Mouse (Mus musculus) liver, embryonic 11.5 days (tissue): ENCODE measurements at regions not wholly inside any gene's neighbourhood (a gene's known extent, or its start where the extent isn't known, plus 50 kb on each side); places are given as distances from the start of the nearest gene placed in this dataset.
A peak's percentile ranks its signal among the peaks of the same experiment; 100 is the strongest.

ENCODE experiments used
- ATAC-seq: fragments of 200-750 bp; cut with Nextera tagmentation; replicated peaks from 2 replicates; pipeline ENCODE4 v1.8.0; 2017; ENCODE audit warnings: moderate number of reproducible peaks, mild to moderate bottlenecking, moderate TSS enrichment, moderate library complexity; ENCODE audit not compliant: low FRiP score
- DNase-seq: peaks from one replicate; pipeline ENCODE4 v3.0.0-alpha.2; 2017; ENCODE audit warnings: low spot score
- H3K27ac ChIP-seq: fragments of 300-500 bp; sonication (generic); 2 replicates; pipeline ENCODE4 v1.5.1; 2014; ENCODE audit warnings: mild to moderate bottlenecking, low read depth, low read length, control low read depth
- H3K27me3 ChIP-seq: fragments of 300-500 bp; sonication (generic); replicated peaks from 2 replicates; pipeline ENCODE4 v1.6.1; 2014; ENCODE audit warnings: low read length, mixed read lengths; ENCODE audit not compliant: control insufficient read depth, insufficient read depth
- H3K36me3 ChIP-seq: fragments of 300-500 bp; sonication (generic); 2 replicates; pipeline ENCODE4 v1.6.1; 2014; ENCODE audit warnings: mild to moderate bottlenecking, low read length, moderate library complexity, mixed read lengths; ENCODE audit not compliant: control insufficient read depth, insufficient read depth
- H3K4me1 ChIP-seq: fragments of 300-500 bp; sonication (generic); replicated peaks from 2 replicates; pipeline ENCODE4 v1.6.1; 2014; ENCODE audit warnings: low read length, mixed read lengths; ENCODE audit not compliant: control insufficient read depth, insufficient read depth
- H3K4me2 ChIP-seq: fragments of 300-500 bp; sonication (generic); 2 replicates; pipeline ENCODE4 v1.6.1; 2014; ENCODE audit warnings: mild to moderate bottlenecking, control low read depth, moderate library complexity
- H3K4me3 ChIP-seq: fragments of 300-500 bp; sonication (generic); 2 replicates; pipeline ENCODE4 v1.5.1; 2014; ENCODE audit warnings: low read depth, low read length, control low read depth
- H3K9ac ChIP-seq: fragments of 300-500 bp; sonication (generic); 2 replicates; pipeline ENCODE4 v1.6.1; 2014; ENCODE audit warnings: low read depth, low read length, control low read depth
- H3K9me3 ChIP-seq: fragments of 300-500 bp; sonication (generic); 2 replicates; pipeline ENCODE4 v1.6.1; 2016; ENCODE audit warnings: low read length, inconsistent platforms, mixed read lengths; ENCODE audit not compliant: control insufficient read depth
- WGBS: fragments of 180-500 bp; shearing (Covaris S2); extraction: QIAGEN DNeasy Blood & Tissue Kit; methylation state at CpG from one replicate; pipeline ENCODE4 v1.1.7; 2014; 5-methylcytosine and 5-hydroxymethylcytosine counted together

GRCm38 (mm10) chr19:32947081-32947855 is 190.0 kb downstream of the Pten start:
- H3K4me3 ChIP-seq = no peak overlapping the region
- WGBS = 78% methylated on average over 12 of the region's 12 CpGs
- H3K4me1 ChIP-seq = no peaks in the 10 kb centered on the region
- H3K27me3 ChIP-seq = no peaks in the 10 kb centered on the region
- ATAC-seq (no peak), DNase-seq (no peak)
- no peak overlapping the region for H3K27ac ChIP-seq
- H3K36me3 ChIP-seq = no peaks in the 10 kb centered on the region
- no peak overlapping the region for H3K9ac ChIP-seq
- H3K4me2 ChIP-seq = no peak overlapping the region
- no peaks in the 10 kb centered on the region for H3K9me3 ChIP-seq

- H3K4me3 ChIP-seq = no peak overlapping the region
Measured at GRCm38 (mm10) chr19:32950252-32950651, 193.0 kb downstream of the Pten start.

DNA sequence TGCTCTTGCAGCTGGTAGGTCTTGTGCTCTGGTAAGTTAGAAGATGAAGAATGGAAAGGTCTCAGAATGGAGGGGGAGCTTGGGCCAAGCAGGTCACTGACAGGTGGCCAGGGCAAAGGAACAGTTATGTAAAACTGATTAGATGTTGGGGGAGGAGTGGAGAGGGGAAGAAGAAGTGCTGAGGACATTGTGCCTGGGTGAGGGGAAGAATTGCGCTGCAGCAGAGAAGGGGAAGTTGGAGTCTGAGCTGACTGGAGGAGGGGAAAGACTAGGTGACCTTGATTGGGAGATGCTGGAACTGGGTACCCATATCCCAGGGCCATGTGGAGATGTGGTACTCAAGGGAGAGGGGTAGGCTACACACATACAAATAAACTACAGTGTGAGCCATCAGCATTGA is 193.5 kb downstream of the Pten start:
- no peak overlapping the region for H3K4me2 ChIP-seq
- no peak overlapping the region for H3K9ac ChIP-seq
- peaks cover 1% of the 10 kb centered on the region; the same call in 1 of the 2 replicates for H3K4me1 ChIP-seq
- WGBS = 33% methylated on average over 1 of the region's 1 CpGs
- H3K9me3 ChIP-seq = no peaks in the 10 kb centered on the region
- no peak for DNase-seq
- no peak overlapping the region for H3K27ac ChIP-seq
- no peaks in the 10 kb centered on the region for H3K27me3 ChIP-seq
- no peaks in the 10 kb centered on the region for H3K36me3 ChIP-seq
- no peak overlapping the region for H3K4me3 ChIP-seq
- ATAC-seq = no peak

More at GRCm38 (mm10) chr19:32950252-32950651, 193.0 kb downstream of the Pten start:
- no peaks in the 10 kb centered on the region for H3K27me3 ChIP-seq
- no peak for DNase-seq
- H3K4me2 ChIP-seq = no peak overlapping the region
- WGBS = 62% methylated on average over 3 of the region's 3 CpGs
- no peaks in the 10 kb centered on the region for H3K9me3 ChIP-seq
- H3K36me3 ChIP-seq = no peaks in the 10 kb centered on the region
- H3K4me1 ChIP-seq = no peaks in the 10 kb centered on the region
- H3K9ac ChIP-seq = no peak overlapping the region
- no peak for ATAC-seq
- no peak overlapping the region for H3K27ac ChIP-seq

- no peaks in the 10 kb centered on the region for H3K9me3 ChIP-seq
- DNase-seq = no peak
- ATAC-seq = no peak
- peaks cover 11% of the 10 kb centered on the region for H3K4me1 ChIP-seq
- no peak overlapping the region for H3K4me2 ChIP-seq
- 86% methylated on average over 4 of the region's 4 CpGs for WGBS
- no peak overlapping the region for H3K27ac ChIP-seq
- H3K4me3 ChIP-seq = no peak overlapping the region
- no peaks in the 10 kb centered on the region for H3K27me3 ChIP-seq
- H3K36me3 ChIP-seq = no peaks in the 10 kb centered on the region
- no peak overlapping the region for H3K9ac ChIP-seq
Measured at GRCm38 (mm10) chr19:32952425-32952824, 195.1 kb downstream of the Pten start.

DNA sequence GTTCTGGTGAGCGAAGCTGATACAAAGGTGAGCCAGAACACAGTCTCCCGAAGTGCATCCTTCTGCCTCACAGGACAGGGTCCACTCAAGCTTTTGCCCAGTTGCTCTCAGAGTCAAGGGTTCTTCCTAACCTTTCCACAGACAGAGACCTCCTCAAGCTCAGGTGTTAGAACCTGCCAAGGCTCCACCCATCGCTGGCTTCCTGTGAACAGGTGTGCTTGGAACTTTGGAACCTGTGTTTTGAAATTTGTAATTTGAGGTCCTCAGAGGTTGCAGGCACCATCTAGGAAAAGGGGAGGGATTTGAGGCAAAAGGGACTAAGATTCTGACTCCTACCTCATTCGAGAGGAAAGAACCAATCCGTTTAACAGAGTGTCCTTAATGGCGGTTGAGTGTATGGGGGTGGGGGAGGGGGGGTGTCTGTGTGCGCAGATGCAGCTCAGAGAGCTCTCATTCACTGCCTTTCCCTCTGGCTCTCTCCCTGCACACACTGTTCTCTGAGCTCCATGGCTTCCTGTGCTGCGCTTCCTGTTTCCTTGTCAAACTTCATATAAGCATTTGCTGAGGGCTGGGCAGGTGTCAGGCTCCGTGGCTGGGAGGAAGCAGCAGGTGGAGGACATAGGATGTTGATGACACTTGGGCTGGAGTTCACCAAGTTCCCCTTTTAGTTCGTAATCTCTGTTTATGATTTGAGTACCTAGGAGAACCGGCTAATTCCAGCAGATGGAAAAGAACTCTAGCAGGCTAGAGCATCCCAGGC is 195.8 kb downstream of the Pten start:
- Histone ChIP-seq H3K27ac (no peak overlapping the region), H3K9me3 (no peaks in the 10 kb centered on the region), H3K27me3 (no peaks in the 10 kb centered on the region), H3K4me3 (no peak overlapping the region), H3K36me3 (no peaks in the 10 kb centered on the region), H3K9ac (no peak overlapping the region), H3K4me2 (no peak overlapping the region), H3K4me1 (peaks cover 11% of the 10 kb centered on the region)
- ATAC-seq (no peak), DNase-seq (no peak)
- 50% methylated on average over 11 of the region's 11 CpGs for WGBS

GRCm38 (mm10) chr19:32954001-32954605 is 196.8 kb downstream of the Pten start:
- Histone ChIP-seq H3K27me3 (no peaks in the 10 kb centered on the region), H3K36me3 (no peaks in the 10 kb centered on the region), H3K9me3 (no peaks in the 10 kb centered on the region), H3K9ac (no peak overlapping the region), H3K4me2 (no peak overlapping the region), H3K4me1 (peaks cover 11% of the 10 kb centered on the region), H3K4me3 (no peak overlapping the region), H3K27ac (no peak overlapping the region)
- DNase-seq (no peak), ATAC-seq (no peak)
- WGBS = 40% methylated on average over 4 of the region's 4 CpGs

- Histone ChIP-seq H3K4me1 (peaks cover 11% of the 10 kb centered on the region), H3K4me2 (no peak overlapping the region), H3K27me3 (no peaks in the 10 kb centered on the region), H3K36me3 (no peaks in the 10 kb centered on the region), H3K4me3 (no peak overlapping the region), H3K27ac (no peak overlapping the region), H3K9ac (no peak overlapping the region), H3K9me3 (no peaks in the 10 kb centered on the region)
- WGBS = 89% methylated on average over 3 of the region's 3 CpGs
- no peak for DNase-seq
- no peak for ATAC-seq
Measured at GRCm38 (mm10) chr19:32954942-32955341, 197.6 kb downstream of the Pten start.

DNA sequence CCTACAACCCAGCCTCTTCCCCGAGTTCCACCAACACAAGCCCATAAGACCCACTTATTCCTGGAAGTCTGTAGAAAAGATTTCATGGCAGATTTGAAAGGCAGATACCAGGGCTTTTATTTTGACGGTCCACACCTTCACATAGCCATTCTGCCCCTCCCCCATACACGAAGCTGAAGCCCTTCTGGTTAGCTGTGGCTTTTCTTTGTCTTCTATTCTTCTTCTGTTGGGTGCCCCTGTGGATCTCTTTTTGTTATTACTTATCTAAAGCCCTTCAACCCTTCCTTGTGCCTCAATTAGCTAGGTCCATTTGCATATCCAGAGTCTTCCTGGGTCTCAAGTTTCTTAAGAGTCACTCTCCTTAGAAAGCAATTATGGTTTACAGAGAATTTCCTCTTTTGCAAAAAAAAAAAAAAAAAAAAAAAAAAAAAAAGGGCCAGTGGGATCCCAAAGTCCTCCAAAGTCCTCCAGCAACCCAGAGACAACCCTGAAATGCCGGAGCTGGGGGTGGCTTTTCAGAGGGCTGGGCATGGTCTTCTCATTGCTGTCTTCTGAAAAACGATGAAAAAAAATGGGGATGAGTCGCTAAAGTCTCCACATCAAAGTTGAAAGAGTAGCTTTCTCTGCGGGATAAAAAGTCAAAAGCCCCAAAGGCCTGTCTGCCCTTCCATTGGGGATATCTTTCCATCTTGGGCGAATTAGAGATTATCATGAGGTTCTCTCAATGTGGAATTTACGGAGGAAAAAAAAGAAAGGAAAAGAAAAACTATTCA is 199.0 kb downstream of the Pten start:
- Histone ChIP-seq H3K4me2 (peak overlapping the region; percentile 73), H3K27ac (no peak overlapping the region), H3K9ac (no peak overlapping the region), H3K27me3 (no peaks in the 10 kb centered on the region), H3K4me3 (peak overlapping the region; percentile 27), H3K36me3 (no peaks in the 10 kb centered on the region), H3K9me3 (no peaks in the 10 kb centered on the region), H3K4me1 (peaks cover 17% of the 10 kb centered on the region)
- no peak for DNase-seq
- ATAC-seq = no peak
- 6% methylated on average over 9 of the region's 9 CpGs for WGBS
